Mouse (Mus musculus): ENCODE measurements around the gene Mgp. TPM values are rescaled to one million over a fixed set of nuclear protein-coding genes. Genes with fewer than 3 reads are reported as not detected.
A peak's percentile ranks its signal among the peaks of the same experiment; 100 is the strongest.

Mgp gene
- polyA plus RNA-seq, 1 experiment from 2014 or later: 8.2 TPM

- no peak overlapping the region for H3K9ac ChIP-seq (replicated peaks; ENCODE audit: low read depth, low read length)
- H3K27ac ChIP-seq (ENCODE audit: low read length): no peak overlapping the region
- H3K9me3 ChIP-seq (ENCODE audit: control insufficient read depth, low read length): no peaks in the 10 kb centered on the region
- WGBS: 87% methylated on average over 8 of the region's 8 CpGs
- no peaks in the 10 kb centered on the region for H3K4me1 ChIP-seq (replicated peaks; ENCODE audit: control insufficient read depth, insufficient read depth, low read length)
- no peak for ATAC-seq
- no peak overlapping the region for H3K4me3 ChIP-seq (replicated peaks; ENCODE audit: low read length)
- no peaks in the 10 kb centered on the region for H3K36me3 ChIP-seq (ENCODE audit: control insufficient read depth, insufficient read depth)
- no peak overlapping the region for H3K4me2 ChIP-seq (ENCODE audit: low read length)
- no peaks in the 10 kb centered on the region for H3K27me3 ChIP-seq (replicated peaks; ENCODE audit: control insufficient read depth, insufficient read depth, low read length)
Measured at GRCm38 (mm10) chr6:136848399-136848798, 27.2 kb downstream of the Mgp start.

DNA sequence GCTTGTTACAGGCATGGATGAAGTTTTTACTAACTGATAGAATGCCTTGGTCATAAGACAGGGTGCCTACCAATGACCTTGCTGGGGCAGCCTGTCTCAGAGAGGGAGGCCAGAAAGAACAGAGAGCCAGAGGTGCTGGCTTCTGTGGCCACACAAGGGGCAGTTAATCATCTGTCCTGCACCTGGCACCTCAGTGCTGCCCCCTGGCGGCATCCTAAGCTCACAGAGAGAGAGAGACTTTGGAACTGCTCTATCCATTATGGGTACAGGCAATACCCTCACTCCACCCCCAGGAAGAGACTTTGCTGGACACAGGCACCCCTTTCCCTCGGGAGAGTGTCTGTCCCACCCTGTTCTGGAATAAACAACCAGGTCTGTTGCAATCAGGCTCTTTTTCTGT is 27.8 kb downstream of the Mgp start:
- H3K9ac ChIP-seq (replicated peaks; ENCODE audit: low read depth, low read length): no peak overlapping the region
- no peaks in the 10 kb centered on the region for H3K4me1 ChIP-seq (replicated peaks; ENCODE audit: control insufficient read depth, insufficient read depth, low read length)
- H3K27ac ChIP-seq (ENCODE audit: low read length): no peak overlapping the region
- H3K9me3 ChIP-seq (ENCODE audit: control insufficient read depth, low read length): no peaks in the 10 kb centered on the region
- no peak for ATAC-seq
- 26% methylated on average over 2 of the region's 2 CpGs for WGBS
- no peak overlapping the region for H3K4me2 ChIP-seq (ENCODE audit: low read length)
- no peaks in the 10 kb centered on the region for H3K27me3 ChIP-seq (replicated peaks; ENCODE audit: control insufficient read depth, insufficient read depth, low read length)
- H3K36me3 ChIP-seq (ENCODE audit: control insufficient read depth, insufficient read depth): no peaks in the 10 kb centered on the region
- no peak overlapping the region for H3K4me3 ChIP-seq (replicated peaks; ENCODE audit: low read length)

DNA sequence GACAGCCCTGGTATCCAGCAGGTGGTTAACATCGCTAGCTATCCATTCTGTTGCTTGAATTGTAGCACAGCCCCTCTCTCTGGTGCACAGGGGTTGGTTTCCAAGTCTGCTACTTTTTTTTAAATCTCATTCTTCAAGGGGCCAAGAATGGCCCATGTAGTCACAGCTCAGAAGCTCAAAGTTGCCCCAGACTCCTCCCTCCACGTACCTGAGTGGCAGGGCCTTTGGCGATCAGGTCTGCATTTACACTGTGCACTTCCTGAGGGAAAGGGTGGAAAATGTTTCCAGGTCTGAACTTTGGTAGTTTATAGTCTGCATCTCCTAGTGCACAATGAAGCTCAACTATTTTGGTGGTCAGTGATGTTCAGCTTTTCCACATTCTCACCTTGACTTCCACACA is 28.4 kb downstream of the Mgp start:
- Histone ChIP-seq H3K4me2 (ENCODE audit: low read length) (no peak overlapping the region), H3K4me1 (replicated peaks; ENCODE audit: control insufficient read depth, insufficient read depth, low read length) (no peaks in the 10 kb centered on the region), H3K4me3 (replicated peaks; ENCODE audit: low read length) (no peak overlapping the region), H3K27ac (ENCODE audit: low read length) (no peak overlapping the region), H3K9ac (replicated peaks; ENCODE audit: low read depth, low read length) (no peak overlapping the region), H3K36me3 (ENCODE audit: control insufficient read depth, insufficient read depth) (no peaks in the 10 kb centered on the region), H3K27me3 (replicated peaks; ENCODE audit: control insufficient read depth, insufficient read depth, low read length) (no peaks in the 10 kb centered on the region), H3K9me3 (ENCODE audit: control insufficient read depth, low read length) (no peaks in the 10 kb centered on the region)
- 89% methylated on average over 3 of the region's 3 CpGs for WGBS
- ATAC-seq: no peak

- no peak for ATAC-seq
- no peaks in the 10 kb centered on the region for H3K27me3 ChIP-seq (replicated peaks; ENCODE audit: control insufficient read depth, insufficient read depth, low read length)
Measured at GRCm38 (mm10) chr6:136845706-136846480, 29.7 kb downstream of the Mgp start.

GRCm38 (mm10) chr6:136844903-136845302 is 30.7 kb downstream of the Mgp start:
- H3K9me3 ChIP-seq (ENCODE audit: control insufficient read depth, low read length): no peaks in the 10 kb centered on the region
- H3K27me3 ChIP-seq (replicated peaks; ENCODE audit: control insufficient read depth, insufficient read depth, low read length): no peaks in the 10 kb centered on the region
- ATAC-seq: no peak
- H3K9ac ChIP-seq (replicated peaks; ENCODE audit: low read depth, low read length): no peak overlapping the region
- no peak overlapping the region for H3K4me2 ChIP-seq (ENCODE audit: low read length)
- no peaks in the 10 kb centered on the region for H3K4me1 ChIP-seq (replicated peaks; ENCODE audit: control insufficient read depth, insufficient read depth, low read length)
- no peaks in the 10 kb centered on the region for H3K36me3 ChIP-seq (ENCODE audit: control insufficient read depth, insufficient read depth)
- no peak overlapping the region for H3K27ac ChIP-seq (ENCODE audit: low read length)
- 41% methylated on average over 2 of the region's 2 CpGs for WGBS
- no peak overlapping the region for H3K4me3 ChIP-seq (replicated peaks; ENCODE audit: low read length)

More at GRCm38 (mm10) chr6:136845706-136846480, 29.7 kb downstream of the Mgp start:
- H3K4me1 ChIP-seq (replicated peaks; ENCODE audit: control insufficient read depth, insufficient read depth, low read length): no peaks in the 10 kb centered on the region
- no peak overlapping the region for H3K4me3 ChIP-seq (replicated peaks; ENCODE audit: low read length)
- WGBS: 70% methylated on average over 5 of the region's 5 CpGs
- no peaks in the 10 kb centered on the region for H3K9me3 ChIP-seq (ENCODE audit: control insufficient read depth, low read length)
- no peaks in the 10 kb centered on the region for H3K36me3 ChIP-seq (ENCODE audit: control insufficient read depth, insufficient read depth)
- H3K9ac ChIP-seq (replicated peaks; ENCODE audit: low read depth, low read length): no peak overlapping the region
- H3K4me2 ChIP-seq (ENCODE audit: low read length): no peak overlapping the region
- no peak overlapping the region for H3K27ac ChIP-seq (ENCODE audit: low read length)

- Histone ChIP-seq H3K36me3 (ENCODE audit: control insufficient read depth, insufficient read depth) (no peaks in the 10 kb centered on the region), H3K4me2 (ENCODE audit: low read length) (no peak overlapping the region), H3K9me3 (ENCODE audit: control insufficient read depth, low read length) (no peaks in the 10 kb centered on the region), H3K4me1 (replicated peaks; ENCODE audit: control insufficient read depth, insufficient read depth, low read length) (no peaks in the 10 kb centered on the region), H3K4me3 (replicated peaks; ENCODE audit: low read length) (no peak overlapping the region), H3K27ac (ENCODE audit: low read length) (no peak overlapping the region), H3K9ac (replicated peaks; ENCODE audit: low read depth, low read length) (no peak overlapping the region), H3K27me3 (replicated peaks; ENCODE audit: control insufficient read depth, insufficient read depth, low read length) (0 out of 2 replicates have a peak, but pooled peaks cover 3% of the 10 kb centered on the region)
- ATAC-seq: no peak
- WGBS: 69% methylated on average over 3 of the region's 3 CpGs
Measured at GRCm38 (mm10) chr6:136837323-136837722, 38.3 kb downstream of the Mgp start.

DNA sequence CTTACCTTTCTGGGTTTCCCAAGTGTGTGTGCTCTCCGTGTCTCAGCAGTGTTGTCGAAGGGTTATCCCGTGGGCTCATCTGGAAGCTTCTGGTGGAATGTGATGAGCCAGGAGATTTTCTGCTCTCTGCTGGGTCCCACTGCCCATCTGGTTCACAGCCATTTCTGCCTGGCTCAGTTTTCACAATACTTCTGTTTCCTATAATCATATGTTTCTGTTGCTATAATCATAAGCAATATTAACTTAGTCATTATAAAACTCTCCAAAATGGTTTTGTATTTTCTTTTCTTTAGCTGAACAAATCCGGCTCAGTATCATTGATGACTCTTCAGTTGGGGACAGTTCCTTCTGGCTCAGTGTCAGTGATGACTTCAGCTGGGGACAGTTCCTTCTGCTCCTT is 40.3 kb downstream of the Mgp start, which contains the start of gene Smco3:
Smco3 (minus strand) TSS at position 101 of the 400 bp plus-strand sequence.
- no peak within 1 kb of the TSS for H3K27ac ChIP-seq (ENCODE audit: low read length)
- no peaks in the 10 kb centered on the region for H3K4me1 ChIP-seq (replicated peaks; ENCODE audit: control insufficient read depth, insufficient read depth, low read length)
- H3K36me3 ChIP-seq (ENCODE audit: control insufficient read depth, insufficient read depth): no peaks in the 10 kb centered on the region
- no peaks in the 10 kb centered on the region for H3K9me3 ChIP-seq (ENCODE audit: control insufficient read depth, low read length)
- no peak within 1 kb of the TSS for H3K9ac ChIP-seq (replicated peaks; ENCODE audit: low read depth, low read length)
- ATAC-seq: no peak
- H3K4me2 ChIP-seq (ENCODE audit: low read length): no peak within 1 kb of the TSS
- H3K4me3 ChIP-seq (replicated peaks; ENCODE audit: low read length): no peak within 1 kb of the TSS
- H3K27me3 ChIP-seq (replicated peaks; ENCODE audit: control insufficient read depth, insufficient read depth, low read length): 0 out of 2 replicates have a peak, but pooled peaks cover 3% of the 10 kb centered on the region
- 54% methylated on average over 4 of the region's 4 CpGs for WGBS

DNA sequence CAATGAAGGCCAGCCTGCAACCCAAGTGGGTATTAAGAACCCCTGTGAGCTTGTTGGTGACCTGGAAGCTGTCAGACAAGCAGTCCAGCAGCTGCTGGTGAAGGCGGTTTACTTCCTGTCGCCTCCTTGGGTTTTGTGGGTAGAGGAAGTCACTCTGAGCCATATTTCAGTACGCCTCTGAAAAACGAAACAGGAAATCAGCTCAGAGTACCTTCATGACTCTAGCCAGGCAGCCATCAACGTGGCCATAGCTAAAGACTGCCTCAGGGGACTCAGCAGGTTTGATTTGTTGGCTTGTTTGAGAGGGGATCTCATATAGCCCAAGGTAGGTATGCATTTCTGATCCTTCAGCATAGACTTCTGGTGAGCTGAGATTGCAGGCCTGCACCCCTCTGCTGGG is 43.9 kb downstream of the Mgp start:
- Histone ChIP-seq H3K9ac (replicated peaks; ENCODE audit: low read depth, low read length) (no peak overlapping the region), H3K36me3 (ENCODE audit: control insufficient read depth, insufficient read depth) (no peaks in the 10 kb centered on the region), H3K4me1 (replicated peaks; ENCODE audit: control insufficient read depth, insufficient read depth, low read length) (peaks cover 8% of the 10 kb centered on the region), H3K9me3 (ENCODE audit: control insufficient read depth, low read length) (no peaks in the 10 kb centered on the region), H3K27ac (ENCODE audit: low read length) (no peak overlapping the region), H3K27me3 (replicated peaks; ENCODE audit: control insufficient read depth, insufficient read depth, low read length) (no peaks in the 10 kb centered on the region), H3K4me3 (replicated peaks; ENCODE audit: low read length) (no peak overlapping the region), H3K4me2 (ENCODE audit: low read length) (no peak overlapping the region)
- WGBS: 80% methylated on average over 5 of the region's 5 CpGs
- no peak for ATAC-seq

DNA sequence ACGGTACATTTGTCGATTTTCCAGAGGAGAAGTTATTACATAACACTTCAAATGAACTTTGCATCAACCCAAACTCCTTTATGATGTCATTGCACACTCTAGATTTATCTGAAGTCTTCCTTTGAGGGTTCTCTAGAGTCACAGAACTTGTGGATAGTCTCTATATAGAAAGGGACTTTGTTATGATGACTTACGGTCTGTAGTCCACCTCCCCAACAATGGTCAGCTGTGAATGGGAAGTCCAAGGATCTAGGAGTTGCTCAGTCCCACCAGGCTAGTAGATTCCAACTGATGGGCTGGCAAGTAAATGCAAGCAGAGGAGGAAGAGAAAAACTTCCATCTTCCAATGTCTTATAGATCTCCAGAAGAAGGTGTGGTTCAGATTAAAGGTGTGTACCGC is 46.9 kb downstream of the Mgp start:
- H3K4me3 ChIP-seq (replicated peaks; ENCODE audit: low read length): peak overlapping the region; percentile 100
- no peak for ATAC-seq
- H3K27me3 ChIP-seq (replicated peaks; ENCODE audit: control insufficient read depth, insufficient read depth, low read length): no peaks in the 10 kb centered on the region
- H3K9me3 ChIP-seq (ENCODE audit: control insufficient read depth, low read length): no peaks in the 10 kb centered on the region
- H3K9ac ChIP-seq (replicated peaks; ENCODE audit: low read depth, low read length): peak overlapping the region; percentile 57
- H3K36me3 ChIP-seq (ENCODE audit: control insufficient read depth, insufficient read depth): peaks cover 13% of the 10 kb centered on the region; the same call in 1 of the 2 replicates
- peaks cover 8% of the 10 kb centered on the region for H3K4me1 ChIP-seq (replicated peaks; ENCODE audit: control insufficient read depth, insufficient read depth, low read length)
- H3K27ac ChIP-seq (ENCODE audit: low read length): peak overlapping the region; percentile 91
- 30% methylated on average over 4 of the region's 4 CpGs for WGBS
- peak overlapping the region; percentile 66 for H3K4me2 ChIP-seq (ENCODE audit: low read length)
